Mouse (Mus musculus) cerebellum, adult 9-10 months (tissue): ENCODE measurements around the gene Btbd2.

Experiments used
- DNase-seq: peaks from one replicate; pipeline ENCODE4 v3.0.0; 2022

Btbd2 gene

GRCm38 (mm10) chr10:80656863-80657623 is at the start of gene Btbd2:
Btbd2 (minus strand) TSS chr10:80657071.
- DNase-seq, result peak; percentile 74

- no peak for DNase-seq
Observed at GRCm38 (mm10) chr10:80705479-80705878, 48.6 kb upstream of the Btbd2 start.

GRCm38 (mm10) chr10:80705033-80705432 is 48.2 kb upstream of the Btbd2 start:
- no peak for DNase-seq

GRCm38 (mm10) chr10:80704418-80704817 is 47.5 kb upstream of the Btbd2 start:
- DNase-seq, result no peak

GRCm38 (mm10) chr10:80703643-80704042 is 46.8 kb upstream of the Btbd2 start:
- peak; percentile 71 for DNase-seq

- DNase-seq, result peak; percentile 97
Observed at GRCm38 (mm10) chr10:80702536-80703390, 45.9 kb upstream of the Btbd2 start.

- DNase-seq, result peak; percentile 99
Observed at GRCm38 (mm10) chr10:80701721-80702535, 45.1 kb upstream of the Btbd2 start, which contains the start of the genes Mob3a and Izumo4. Mob3a (minus strand) TSS chr10:80701977. Izumo4 (plus strand) TSS chr10:80702184.

GRCm38 (mm10) chr10:80700732-80701131 is 43.9 kb upstream of the Btbd2 start:
- no peak for DNase-seq

GRCm38 (mm10) chr10:80700038-80700504 is 43.2 kb upstream of the Btbd2 start:
- no peak for DNase-seq

GRCm38 (mm10) chr10:80698605-80699004 is 41.7 kb upstream of the Btbd2 start:
- DNase-seq, result no peak

GRCm38 (mm10) chr10:80697812-80698211 is 40.9 kb upstream of the Btbd2 start:
- no peak for DNase-seq

- no peak for DNase-seq
Observed at GRCm38 (mm10) chr10:80697393-80697787, 40.5 kb upstream of the Btbd2 start.

- no peak for DNase-seq
Observed at GRCm38 (mm10) chr10:80696502-80697392, 39.9 kb upstream of the Btbd2 start.

- DNase-seq, result no peak
Observed at GRCm38 (mm10) chr10:80695801-80696501, 39.1 kb upstream of the Btbd2 start.

- no peak for DNase-seq
Observed at GRCm38 (mm10) chr10:80695186-80695585, 38.3 kb upstream of the Btbd2 start.

GRCm38 (mm10) chr10:80694159-80694938 is 37.5 kb upstream of the Btbd2 start:
- no peak for DNase-seq

- no peak for DNase-seq
Observed at GRCm38 (mm10) chr10:80693401-80694045, 36.7 kb upstream of the Btbd2 start.

GRCm38 (mm10) chr10:80692249-80693165 is 35.6 kb upstream of the Btbd2 start:
- DNase-seq, result no peak

- peak; percentile 80 for DNase-seq
Observed at GRCm38 (mm10) chr10:80687850-80688249, 31.0 kb upstream of the Btbd2 start.
